Mouse (Mus musculus): ENCODE results near the gene Mtrf1l. TPM values are rescaled to one million over a fixed set of nuclear protein-coding genes. Genes with fewer than 3 reads are reported as not detected.

The Mtrf1l gene
- polyA plus RNA-seq (2017; shearing (Covaris generic)) = 4.4 TPM

GRCm38 (mm10) chr10:5823740-5824491 lies at the start of gene Mtrf1l:
Gene Mtrf1l (minus strand): TSS chr10:5823910.

GRCm38 (mm10) chr10:5805243-5805730 lies 18.4 kb downstream of the Mtrf1l start, which contains the start of gene Fbxo5:
Gene Fbxo5 (minus strand): TSS chr10:5805600.

Other genes starting within 250 kb of the Mtrf1l start
- 0.10 TPM for gene Myct1, start 230.1 kb downstream of the Mtrf1l start, polyA plus RNA-seq (2017; shearing (Covaris generic))
- not detected for gene Vip, start 184.7 kb downstream of the Mtrf1l start, polyA plus RNA-seq (2017; shearing (Covaris generic))
- 24.2 TPM for gene Fbxo5, start 18.3 kb downstream of the Mtrf1l start, polyA plus RNA-seq (2017; shearing (Covaris generic))
- gene Rgs17, start 98.5 kb upstream of the Mtrf1l start, polyA plus RNA-seq (2017; shearing (Covaris generic)) = not detected